Mouse (Mus musculus) liver, embryonic 12.5 days (tissue): ENCODE measurements around the gene Gfm1. TPM values are rescaled to one million over a fixed set of nuclear protein-coding genes. Genes with fewer than 3 reads are reported as not detected.

Experiments
- polyA plus RNA-seq: library from polyadenylated mRNA; unstranded; fragments of >200 nt; fragmentation: Nextera tagmentation; extraction: Ambion mirVana; gene quantifications from 2 replicates; pipeline ENCODE4 v1.2.1, GENCODE M21; 2016

Gene Gfm1
- polyA plus RNA-seq, 1 experiment from 2014 or later, result 57.3 TPM

Other genes starting within 250 kb of the Gfm1 start
- gene Mlf1, start 56.0 kb upstream of the Gfm1 start, polyA plus RNA-seq, result 2.5 and 2.6 TPM in 2 replicates
- not detected in 2 replicates for gene Gm17402, start 54.9 kb upstream of the Gfm1 start, polyA plus RNA-seq
- 16.8 and 17.7 TPM in 2 replicates for gene Lxn, start 33.8 kb downstream of the Gfm1 start, polyA plus RNA-seq
- gene Rarres1, start 85.4 kb downstream of the Gfm1 start, polyA plus RNA-seq, result 1.6 and 2.3 TPM in 2 replicates
- gene Mfsd1, start 152.6 kb downstream of the Gfm1 start, polyA plus RNA-seq, result 29.8 and 30.0 TPM in 2 replicates